Mouse (Mus musculus): ENCODE results near the gene Dnhd1. TPM values are rescaled to one million over a fixed set of nuclear protein-coding genes. Genes with fewer than 3 reads are reported as not detected.
A peak's percentile ranks its signal among the peaks of the same experiment; 100 is the strongest.

The Dnhd1 gene
- total and polyA plus RNA-seq, 3 experiments: 0.02 to 2.2 (median 2.1) TPM

DNA sequence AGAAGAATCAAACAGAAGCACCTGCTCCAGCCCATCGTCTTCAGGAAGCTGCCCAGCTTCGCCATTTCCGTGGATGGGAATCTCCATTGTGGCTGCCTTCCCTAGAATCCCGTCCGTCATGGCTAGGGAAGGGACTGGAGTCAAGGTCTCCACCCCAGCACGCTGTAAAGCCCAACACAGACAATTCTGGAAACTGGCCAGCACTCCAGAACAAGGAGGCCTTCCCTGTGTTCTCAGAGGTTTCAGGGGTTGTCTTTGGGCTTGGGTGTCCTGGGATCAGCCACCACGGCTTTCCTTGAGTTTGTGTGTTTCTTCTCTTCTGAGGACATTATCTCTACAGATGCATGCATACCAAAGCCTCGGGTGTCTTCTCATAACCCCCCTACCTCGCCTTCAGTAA, 11.3 kb upstream of the Dnhd1 start:
- ATAC-seq (ENCODE audit: extremely low read depth, insufficient number of reproducible peaks, low FRiP score, poor library complexity, severe bottlenecking): no peak
- Histone ChIP-seq H3K4me3 (ENCODE audit: low read depth, low read length) (peak overlapping the region; percentile 91), H3K9me3 (replicated peaks) (no peaks in the 10 kb centered on the region), H3K36me3 (replicated peaks) (peaks cover 71% of the 10 kb centered on the region), H3K27me3 (ENCODE audit: insufficient read depth, low read length) (no peaks in the 10 kb centered on the region), H3K4me1 (ENCODE audit: insufficient read depth, low read depth, low read length) (peaks cover 35% of the 10 kb centered on the region)
- TF ChIP-seq CTCF (IDR thresholded peaks at IDR 0.05; ENCODE audit: low read depth, low read length) (no peak), GATA1 (IDR thresholded peaks at IDR 0.05; ENCODE audit: borderline replicate concordance, low read length) (no peak), TAL1 (conservative IDR thresholded peaks at IDR 0.05; ENCODE audit: low read depth, low read length) (no peak), GATA2 (IDR thresholded peaks at IDR 0.05; ENCODE audit: borderline replicate concordance, low read depth, low read length) (no peak)
- no peak for DNase-seq (ENCODE audit: low spot score)

GRCm38 (mm10) chr7:105639756-105640155, 10.9 kb upstream of the Dnhd1 start, which contains the start of gene Timm10b:
TSS of gene Timm10b (plus strand) at chr7:105640056.
- TF ChIP-seq POLR2AphosphoS5 (IDR thresholded peaks at IDR 0.05; ENCODE audit: insufficient replicate concordance, low read depth, low read length): no peak
- TF ChIP-seq CTCF (IDR thresholded peaks at IDR 0.05; ENCODE audit: low read depth, low read length): no peak
- TF ChIP-seq TAL1 (conservative IDR thresholded peaks at IDR 0.05; ENCODE audit: low read depth, low read length): no peak
- TF ChIP-seq GATA1 (IDR thresholded peaks at IDR 0.05; ENCODE audit: borderline replicate concordance, low read length): no peak
- TF ChIP-seq GATA2 (IDR thresholded peaks at IDR 0.05; ENCODE audit: borderline replicate concordance, low read depth, low read length): no peak
- ATAC-seq (ENCODE audit: extremely low read depth, insufficient number of reproducible peaks, low FRiP score, poor library complexity, severe bottlenecking) (no peak), DNase-seq (ENCODE audit: low spot score) (no peak)
- peaks cover 72% of the 10 kb centered on the region for H3K36me3 ChIP-seq (replicated peaks)
- H3K4me3 ChIP-seq (ENCODE audit: low read depth, low read length): peak within 1 kb of the TSS; percentile 91
- peaks cover 35% of the 10 kb centered on the region for H3K4me1 ChIP-seq (ENCODE audit: insufficient read depth, low read depth, low read length)
- no peaks in the 10 kb centered on the region for H3K27me3 ChIP-seq (ENCODE audit: insufficient read depth, low read length)
- H3K9me3 ChIP-seq (replicated peaks): no peaks in the 10 kb centered on the region

DNA sequence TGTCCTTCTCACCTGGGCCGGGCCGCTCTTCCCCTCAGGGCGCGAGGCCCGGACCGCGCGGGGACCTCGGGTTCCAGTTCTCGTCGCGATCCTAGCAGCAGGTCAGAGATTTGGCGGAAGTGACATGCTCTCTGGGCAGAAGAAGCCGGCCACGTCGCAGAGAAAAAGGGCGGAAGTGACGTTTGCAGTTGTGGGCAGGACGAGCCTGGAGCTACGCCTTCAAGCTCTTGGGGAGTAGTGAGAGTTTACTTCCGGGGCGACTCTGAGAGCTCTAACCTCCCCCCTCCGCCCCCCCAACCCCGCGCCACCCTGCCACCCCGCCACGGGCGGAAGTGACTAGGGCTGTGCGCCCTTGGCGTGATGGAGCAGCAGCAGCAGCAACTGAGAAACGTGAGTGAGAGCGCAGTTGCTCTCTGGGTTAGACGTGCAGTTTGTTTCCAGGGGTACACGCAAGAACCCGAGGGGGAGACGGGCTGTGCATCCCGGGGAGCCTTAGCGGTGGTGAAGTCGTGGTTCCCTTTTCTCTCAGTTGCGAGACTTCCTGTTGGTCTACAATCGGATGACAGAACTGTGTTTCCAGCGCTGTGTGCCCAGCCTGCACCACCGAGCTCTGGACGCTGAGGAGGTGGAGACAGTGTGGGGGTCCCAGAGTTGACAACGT, 10.3 kb upstream of the Dnhd1 start, which contains the start of the genes Arfip2 and Gm45799:
Arfip2 (minus strand) TSS at position 184 of the 661 bp plus-strand sequence.
Gm45799 (plus strand) TSS at position 320 of the 661 bp plus-strand sequence.
- ATAC-seq (ENCODE audit: extremely low read depth, insufficient number of reproducible peaks, low FRiP score, poor library complexity, severe bottlenecking): peak; percentile 94

DNA sequence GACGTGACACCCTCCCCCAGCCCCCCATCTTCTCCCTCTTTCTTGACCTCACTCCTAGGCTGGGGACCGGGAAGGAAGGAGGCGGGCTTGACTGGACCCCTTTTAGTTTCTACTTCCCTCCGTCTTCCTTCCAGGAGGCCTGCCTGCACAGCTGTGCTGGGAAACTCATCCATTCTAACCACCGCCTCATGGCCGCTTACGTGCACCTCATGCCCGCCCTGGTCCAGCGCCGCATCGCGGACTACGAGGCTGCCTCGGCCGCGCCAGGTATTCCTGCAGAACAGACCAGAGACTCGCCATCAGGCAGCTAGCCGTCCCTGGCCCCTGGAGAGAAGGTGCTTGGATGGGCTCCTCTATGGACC, 9.8 kb upstream of the Dnhd1 start:
- no peaks in the 10 kb centered on the region for H3K27me3 ChIP-seq (ENCODE audit: insufficient read depth, low read length)
- no peak for DNase-seq (ENCODE audit: low spot score)
- peaks cover 35% of the 10 kb centered on the region for H3K4me1 ChIP-seq (ENCODE audit: insufficient read depth, low read depth, low read length)
- peaks cover 71% of the 10 kb centered on the region for H3K36me3 ChIP-seq (replicated peaks)
- no peaks in the 10 kb centered on the region for H3K9me3 ChIP-seq (replicated peaks)
- peak overlapping the region; percentile 91 for H3K4me3 ChIP-seq (ENCODE audit: low read depth, low read length)
- peak; percentile 0; the same call in 1 of the 2 replicates for ATAC-seq (ENCODE audit: extremely low read depth, insufficient number of reproducible peaks, low FRiP score, poor library complexity, severe bottlenecking)
- no peak for TF ChIP-seq TAL1 (conservative IDR thresholded peaks at IDR 0.05; ENCODE audit: low read depth, low read length)
- no peak for TF ChIP-seq POLR2AphosphoS5 (IDR thresholded peaks at IDR 0.05; ENCODE audit: insufficient replicate concordance, low read depth, low read length)
- TF ChIP-seq GATA2 (IDR thresholded peaks at IDR 0.05; ENCODE audit: borderline replicate concordance, low read depth, low read length): no peak
- TF ChIP-seq GATA1 (IDR thresholded peaks at IDR 0.05; ENCODE audit: borderline replicate concordance, low read length): no peak
- no peak for TF ChIP-seq CTCF (IDR thresholded peaks at IDR 0.05; ENCODE audit: low read depth, low read length)

More for the DNA sequence above, 10.3 kb upstream of the Dnhd1 start, which contains the start of the genes Arfip2 and Gm45799:
- H3K36me3 ChIP-seq (replicated peaks): peaks cover 73% of the 10 kb centered on the region
- H3K4me3 ChIP-seq (ENCODE audit: low read depth, low read length): peak within 1 kb of the TSS; percentile 91
- TF ChIP-seq POLR2AphosphoS5 (IDR thresholded peaks at IDR 0.05; ENCODE audit: insufficient replicate concordance, low read depth, low read length): no peak
- H3K27me3 ChIP-seq (ENCODE audit: insufficient read depth, low read length): no peaks in the 10 kb centered on the region
- no peaks in the 10 kb centered on the region for H3K9me3 ChIP-seq (replicated peaks)
- peaks cover 35% of the 10 kb centered on the region for H3K4me1 ChIP-seq (ENCODE audit: insufficient read depth, low read depth, low read length)
- DNase-seq (ENCODE audit: low spot score): peak; percentile 85

DNA sequence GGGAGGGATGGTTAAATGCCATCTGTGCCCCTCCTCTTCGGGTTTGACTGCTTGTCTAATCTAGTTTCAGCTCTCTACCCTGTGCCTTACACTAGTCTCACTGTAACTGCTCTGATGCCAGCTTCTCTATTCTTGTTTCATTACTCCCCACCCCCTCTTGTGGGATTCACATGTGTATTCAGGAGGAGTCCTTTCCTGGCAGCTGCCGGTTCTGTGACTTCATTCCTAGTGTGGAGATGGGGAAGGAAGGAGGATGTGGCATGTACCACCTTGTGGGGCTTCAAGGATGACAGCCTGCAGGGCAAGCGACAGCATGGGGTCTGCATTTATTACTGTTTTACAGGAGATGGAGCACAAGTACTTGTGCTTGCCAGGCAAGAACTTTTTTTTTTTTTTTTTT, 8.7 kb upstream of the Dnhd1 start:
- DNase-seq (ENCODE audit: low spot score) (no peak), ATAC-seq (ENCODE audit: extremely low read depth, insufficient number of reproducible peaks, low FRiP score, poor library complexity, severe bottlenecking) (no peak)
- peak overlapping the region; percentile 31; the same call in 1 of the 2 replicates for H3K4me3 ChIP-seq (ENCODE audit: low read depth, low read length)
- no peaks in the 10 kb centered on the region for H3K27me3 ChIP-seq (ENCODE audit: insufficient read depth, low read length)
- H3K9me3 ChIP-seq (replicated peaks): no peaks in the 10 kb centered on the region
- H3K36me3 ChIP-seq (replicated peaks): peaks cover 67% of the 10 kb centered on the region
- TF ChIP-seq POLR2AphosphoS5 (IDR thresholded peaks at IDR 0.05; ENCODE audit: insufficient replicate concordance, low read depth, low read length) (no peak), GATA2 (IDR thresholded peaks at IDR 0.05; ENCODE audit: borderline replicate concordance, low read depth, low read length) (no peak), GATA1 (IDR thresholded peaks at IDR 0.05; ENCODE audit: borderline replicate concordance, low read length) (no peak), TAL1 (conservative IDR thresholded peaks at IDR 0.05; ENCODE audit: low read depth, low read length) (no peak), CTCF (IDR thresholded peaks at IDR 0.05; ENCODE audit: low read depth, low read length) (no peak)
- peaks cover 35% of the 10 kb centered on the region for H3K4me1 ChIP-seq (ENCODE audit: insufficient read depth, low read depth, low read length)

GRCm38 (mm10) chr7:105685541-105686197, 35.0 kb downstream of the Dnhd1 start:
- ATAC-seq (ENCODE audit: extremely low read depth, insufficient number of reproducible peaks, low FRiP score, poor library complexity, severe bottlenecking) (no peak), DNase-seq (ENCODE audit: low spot score) (no peak)
- Histone ChIP-seq H3K4me3 (ENCODE audit: low read depth, low read length) (no peak overlapping the region), H3K36me3 (replicated peaks) (no peaks in the 10 kb centered on the region), H3K27me3 (ENCODE audit: insufficient read depth, low read length) (peaks cover 5% of the 10 kb centered on the region; the same call in 1 of the 2 replicates), H3K4me1 (ENCODE audit: insufficient read depth, low read depth, low read length) (no peaks in the 10 kb centered on the region), H3K9me3 (replicated peaks) (no peaks in the 10 kb centered on the region)
- TF ChIP-seq GATA1 (IDR thresholded peaks at IDR 0.05; ENCODE audit: borderline replicate concordance, low read length) (no peak), POLR2AphosphoS5 (IDR thresholded peaks at IDR 0.05; ENCODE audit: insufficient replicate concordance, low read depth, low read length) (no peak), GATA2 (IDR thresholded peaks at IDR 0.05; ENCODE audit: borderline replicate concordance, low read depth, low read length) (no peak), CTCF (IDR thresholded peaks at IDR 0.05; ENCODE audit: low read depth, low read length) (no peak), TAL1 (conservative IDR thresholded peaks at IDR 0.05; ENCODE audit: low read depth, low read length) (no peak)

Data from G1E (cell line).